Comparison of ENCODE assay signal across 9 mouse cellular contexts in the genomic region with DNA sequence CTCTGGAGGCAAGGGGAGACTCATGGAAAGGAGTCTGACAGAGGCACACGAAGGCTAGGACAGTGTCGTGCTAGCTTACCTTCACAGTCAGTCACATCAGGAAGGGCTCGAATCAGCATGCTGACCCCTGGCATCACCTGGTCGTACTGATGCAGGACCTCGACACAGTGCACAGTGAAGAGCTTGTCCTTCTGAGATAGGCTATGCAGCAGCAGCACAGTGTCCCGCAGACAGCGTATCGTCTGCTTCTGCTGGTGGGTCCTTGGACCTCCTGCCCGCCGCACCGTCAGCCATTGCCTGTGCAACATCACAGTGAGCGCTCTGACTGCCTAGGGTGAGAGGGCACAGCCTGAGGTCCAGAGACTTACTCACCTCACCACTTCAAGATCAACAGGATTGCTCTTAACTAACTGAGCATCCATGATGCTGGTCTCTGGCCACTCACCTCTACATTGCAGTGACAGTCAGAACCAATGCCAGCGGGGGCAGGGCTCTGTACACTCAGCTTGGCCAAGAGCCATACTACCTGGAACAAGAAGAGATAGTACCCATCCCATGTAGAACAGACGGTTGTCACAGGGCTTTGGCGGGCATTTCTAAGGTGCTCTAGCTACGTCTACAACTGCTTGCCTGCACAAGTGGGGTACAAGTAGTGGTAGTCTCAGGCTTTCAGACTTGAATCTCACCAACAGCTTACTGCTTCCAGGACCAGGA. TPM values are rescaled to one million over a fixed set of nuclear protein-coding genes. Genes with fewer than 3 reads are reported as not detected.
DNase-seq lines count a peak whose midpoint lies in the region; ATAC-seq lines count a peak whose summit lies in the region.
"Had no signal": no experiment of that assay in that cellular context is flagged by ENCODE, and none has a peak within 500 bp of the region (broad histone marks: within the 10 kb centered on the region; RNA-seq: fewer than 3 reads in every experiment).

No protein-coding gene starts in this region.

- intact Hi-C loops in left cerebral cortex, postnatal 14 days (cut with DNase I), result no loop called here

- no peaks in the 10 kb centered on the region for H3K9me3 ChIP-seq in hindbrain, embryonic 10.5 days
- H3K9me3 ChIP-seq in hindbrain, embryonic 16.5 days (ENCODE audit: control insufficient read depth, low read length), result no peaks in the 10 kb centered on the region
- H3K9me3 ChIP-seq in hindbrain, embryonic 13.5 days, result no peaks in the 10 kb centered on the region
- H3K9me3 ChIP-seq: embryonic facial prominence, embryonic 12.5 days had no signal

- H3K36me3 ChIP-seq in hindbrain, embryonic 10.5 days, result peaks cover 92% of the 10 kb centered on the region
- H3K36me3 ChIP-seq in hindbrain, embryonic 16.5 days (ENCODE audit: control insufficient read depth, insufficient read depth, low read length), result peaks cover 38% of the 10 kb centered on the region
- H3K36me3 ChIP-seq in hindbrain, embryonic 13.5 days, result peaks cover 78% of the 10 kb centered on the region

- H3K27ac ChIP-seq in hindbrain, embryonic 10.5 days, result peak overlapping the region; percentile 87; the same call in 1 of the 2 replicates
- H3K27ac ChIP-seq in hindbrain, embryonic 16.5 days (ENCODE audit: low read depth, low read length), result no peak overlapping the region
- 0 out of 2 replicates have a peak overlapping the region, but pooled peaks have one; percentile 36 for H3K27ac ChIP-seq in hindbrain, embryonic 13.5 days

- peaks cover 19% of the 10 kb centered on the region for H3K4me1 ChIP-seq in hindbrain, embryonic 10.5 days (replicated peaks)
- peaks cover 16% of the 10 kb centered on the region for H3K4me1 ChIP-seq in hindbrain, embryonic 16.5 days (ENCODE audit: control insufficient read depth, insufficient read depth, low read depth, low read length)
- H3K4me1 ChIP-seq in hindbrain, embryonic 13.5 days (replicated peaks), result peaks cover 21% of the 10 kb centered on the region

- 90% methylated on average over 16 of the region's 16 CpGs for WGBS in hindbrain, embryonic 10.5 days
- WGBS in hindbrain, embryonic 16.5 days, result 90% methylated on average over 16 of the region's 16 CpGs
- 92% methylated on average over 16 of the region's 16 CpGs for WGBS in hindbrain, embryonic 13.5 days

- H3K9ac ChIP-seq in hindbrain, embryonic 16.5 days (ENCODE audit: low read depth, low read length), result no peak overlapping the region
- no peak overlapping the region for H3K9ac ChIP-seq in hindbrain, embryonic 13.5 days

- H3K4me3 ChIP-seq in hindbrain, embryonic 10.5 days, result no peak overlapping the region
- no peak overlapping the region for H3K4me3 ChIP-seq in hindbrain, embryonic 16.5 days (ENCODE audit: low read length)
- no peak overlapping the region for H3K4me3 ChIP-seq in hindbrain, embryonic 13.5 days

- no peak for ATAC-seq in hindbrain, embryonic 16.5 days
- no peak for ATAC-seq in hindbrain, embryonic 13.5 days (ENCODE audit: low FRiP score)

- H3K27me3 ChIP-seq in hindbrain, embryonic 10.5 days (ENCODE audit: insufficient read depth, poor library complexity, severe bottlenecking), result no peaks in the 10 kb centered on the region
- H3K27me3 ChIP-seq in hindbrain, embryonic 16.5 days (replicated peaks; ENCODE audit: control insufficient read depth, insufficient read depth, low read length), result no peaks in the 10 kb centered on the region
- H3K27me3 ChIP-seq in hindbrain, embryonic 13.5 days, result no peaks in the 10 kb centered on the region
- H3K27me3 ChIP-seq: embryonic facial prominence, embryonic 12.5 days had no signal

- no peak for DNase-seq in hindbrain, embryonic 10.5 days (ENCODE audit: low spot score)
- peak; percentile 23 for DNase-seq in thymus, postnatal 4 days
- no peak for DNase-seq in thymus, postnatal 25 days
- DNase-seq in adrenal gland, postnatal 25 days, result no peak
- DNase-seq in left cerebral cortex, postnatal 14 days (ENCODE audit: low spot score in 2 of 2), result no peak
- DNase-seq in MN1 (ENCODE audit: low spot score), result no peak

- H3K4me2 ChIP-seq in hindbrain, embryonic 16.5 days (ENCODE audit: low read length), result no peak overlapping the region
- H3K4me2 ChIP-seq in hindbrain, embryonic 13.5 days, result no peak overlapping the region

RNA-seq across cellular contexts. Expression of gene Trex1, which starts 0.8 kb away (rescaled TPM):
- 8.1 and 11.3 TPM in 2 replicates for polyA plus RNA-seq in hindbrain, embryonic 10.5 days (2016; fragmentation: Nextera tagmentation; extraction: Ambion mirVana)
- 13.6 and 14.2 TPM in 2 replicates for polyA plus RNA-seq in hindbrain, embryonic 16.5 days (2015; fragmentation: Nextera tagmentation; extraction: Ambion mirVana)
- 12.9 and 15.2 TPM in 2 replicates for polyA plus RNA-seq in hindbrain, embryonic 13.5 days (2015; fragmentation: Nextera tagmentation; extraction: Ambion mirVana)
- 18.8 and 23.3 TPM in 2 replicates for total RNA-seq in adrenal gland, postnatal 25 days (2021)
- total RNA-seq in left cerebral cortex, postnatal 14 days (2021), result 10 to 100 TPM; 12.0 TPM

RNA-seq across cellular contexts. Expression of gene Atrip, which starts 13.6 kb away (rescaled TPM):
- 30.5 and 32.1 TPM in 2 replicates for polyA plus RNA-seq in hindbrain, embryonic 10.5 days (2016; fragmentation: Nextera tagmentation; extraction: Ambion mirVana)
- polyA plus RNA-seq in hindbrain, embryonic 16.5 days (2015; fragmentation: Nextera tagmentation; extraction: Ambion mirVana), result 30.0 and 31.8 TPM in 2 replicates
- polyA plus RNA-seq in hindbrain, embryonic 13.5 days (2015; fragmentation: Nextera tagmentation; extraction: Ambion mirVana), result 27.8 and 32.4 TPM in 2 replicates
- total RNA-seq in adrenal gland, postnatal 25 days (2021), result 18.1 and 20.5 TPM in 2 replicates
- 10 to 100 TPM; 28.1 to 29.0 TPM for total RNA-seq in left cerebral cortex, postnatal 14 days (2021)

RNA-seq across cellular contexts. Expression of gene Ccdc51, which starts 22.0 kb away (rescaled TPM):
- 14.4 and 16.1 TPM in 2 replicates for polyA plus RNA-seq in hindbrain, embryonic 10.5 days (2016; fragmentation: Nextera tagmentation; extraction: Ambion mirVana)
- polyA plus RNA-seq in hindbrain, embryonic 16.5 days (2015; fragmentation: Nextera tagmentation; extraction: Ambion mirVana), result 12.5 and 13.1 TPM in 2 replicates
- polyA plus RNA-seq in hindbrain, embryonic 13.5 days (2015; fragmentation: Nextera tagmentation; extraction: Ambion mirVana), result 14.6 and 14.7 TPM in 2 replicates
- 15.7 and 21.0 TPM in 2 replicates for total RNA-seq in adrenal gland, postnatal 25 days (2021)
- 1 to 10 TPM; 5.9 to 8.4 TPM for total RNA-seq in left cerebral cortex, postnatal 14 days (2021)

RNA-seq across cellular contexts. Expression of gene Shisa5, which starts 22.0 kb away (rescaled TPM):
- polyA plus RNA-seq in hindbrain, embryonic 10.5 days (2016; fragmentation: Nextera tagmentation; extraction: Ambion mirVana), result 38.8 and 43.6 TPM in 2 replicates
- polyA plus RNA-seq in hindbrain, embryonic 16.5 days (2015; fragmentation: Nextera tagmentation; extraction: Ambion mirVana), result 83.2 and 87.5 TPM in 2 replicates
- polyA plus RNA-seq in hindbrain, embryonic 13.5 days (2015; fragmentation: Nextera tagmentation; extraction: Ambion mirVana), result 64.6 and 66.2 TPM in 2 replicates
- total RNA-seq in adrenal gland, postnatal 25 days (2021), result 119 TPM in 2 replicates
- total RNA-seq in left cerebral cortex, postnatal 14 days (2021), result 10 to 100 TPM; 68.2 to 72.6 TPM

RNA-seq across cellular contexts. Expression of gene Tma7, which starts 22.0 kb away (rescaled TPM):
- polyA plus RNA-seq in hindbrain, embryonic 10.5 days (2016; fragmentation: Nextera tagmentation; extraction: Ambion mirVana), result 758 and 785 TPM in 2 replicates
- polyA plus RNA-seq in hindbrain, embryonic 16.5 days (2015; fragmentation: Nextera tagmentation; extraction: Ambion mirVana), result 586 and 663 TPM in 2 replicates
- polyA plus RNA-seq in hindbrain, embryonic 13.5 days (2015; fragmentation: Nextera tagmentation; extraction: Ambion mirVana), result 741 and 764 TPM in 2 replicates
- total RNA-seq in adrenal gland, postnatal 25 days (2021), result 370 and 418 TPM in 2 replicates
- total RNA-seq in left cerebral cortex, postnatal 14 days (2021), result 100 to 1,000 TPM; 368 to 387 TPM
